Mouse (Mus musculus) thymus, postnatal 0 days (tissue): Measurements from ENCODE around the gene Palmd. TPM values are rescaled to one million over a fixed set of nuclear protein-coding genes. Genes with fewer than 3 reads are reported as not detected.

Experiments used
- DNase-seq: peaks from one replicate; pipeline ENCODE4 v3.0.0-alpha.2; 2015; ENCODE audit warnings: low spot score
- polyA plus RNA-seq: library from polyadenylated mRNA; unstranded; fragments of >200 nt; fragmentation: Nextera tagmentation; extraction: Ambion mirVana; gene quantifications from 2 replicates; pipeline ENCODE4 v1.2.1, GENCODE M21; 2015

The Palmd gene
- polyA plus RNA-seq, 1 experiment from 2014 or later = 2.4 TPM

DNA sequence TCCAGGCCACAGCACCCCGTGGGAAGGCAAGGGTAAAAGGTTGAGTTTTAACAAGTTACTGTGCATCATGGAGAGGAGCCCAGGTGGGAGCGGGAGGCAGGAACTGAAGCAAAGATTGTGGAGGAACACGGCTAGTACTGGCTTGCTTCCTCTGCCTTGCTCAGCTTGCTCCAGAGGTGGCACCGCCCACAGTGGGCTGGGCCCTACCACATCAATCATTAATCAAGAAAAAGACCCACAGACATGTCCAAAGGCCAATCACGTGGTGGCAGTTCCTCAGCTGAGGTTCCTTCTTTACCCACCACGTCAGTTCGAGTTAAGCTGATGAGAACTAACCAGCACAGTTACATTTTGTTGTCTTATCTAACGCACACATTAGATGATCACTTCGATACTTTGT, 75.9 kb downstream of the Palmd start:
- DNase-seq = peak; percentile 4

DNA sequence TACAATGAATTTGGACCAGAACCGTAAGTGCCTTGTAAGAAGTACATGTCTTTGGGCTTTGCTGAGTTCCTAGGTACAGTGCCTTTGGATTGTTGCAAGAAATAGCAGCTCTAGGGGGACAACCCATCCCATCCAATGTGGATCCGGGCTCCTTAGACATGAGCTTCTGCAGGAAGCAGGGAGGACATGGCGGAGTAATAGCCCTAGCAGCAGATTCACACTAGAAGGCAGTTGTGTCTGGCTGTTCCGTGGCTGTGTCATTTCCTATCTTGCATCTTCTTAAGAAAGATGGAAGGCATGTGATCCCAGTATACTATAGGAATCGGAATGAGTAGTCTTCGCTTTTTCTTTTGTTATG, 76.6 kb downstream of the Palmd start:
- DNase-seq = no peak

DNA sequence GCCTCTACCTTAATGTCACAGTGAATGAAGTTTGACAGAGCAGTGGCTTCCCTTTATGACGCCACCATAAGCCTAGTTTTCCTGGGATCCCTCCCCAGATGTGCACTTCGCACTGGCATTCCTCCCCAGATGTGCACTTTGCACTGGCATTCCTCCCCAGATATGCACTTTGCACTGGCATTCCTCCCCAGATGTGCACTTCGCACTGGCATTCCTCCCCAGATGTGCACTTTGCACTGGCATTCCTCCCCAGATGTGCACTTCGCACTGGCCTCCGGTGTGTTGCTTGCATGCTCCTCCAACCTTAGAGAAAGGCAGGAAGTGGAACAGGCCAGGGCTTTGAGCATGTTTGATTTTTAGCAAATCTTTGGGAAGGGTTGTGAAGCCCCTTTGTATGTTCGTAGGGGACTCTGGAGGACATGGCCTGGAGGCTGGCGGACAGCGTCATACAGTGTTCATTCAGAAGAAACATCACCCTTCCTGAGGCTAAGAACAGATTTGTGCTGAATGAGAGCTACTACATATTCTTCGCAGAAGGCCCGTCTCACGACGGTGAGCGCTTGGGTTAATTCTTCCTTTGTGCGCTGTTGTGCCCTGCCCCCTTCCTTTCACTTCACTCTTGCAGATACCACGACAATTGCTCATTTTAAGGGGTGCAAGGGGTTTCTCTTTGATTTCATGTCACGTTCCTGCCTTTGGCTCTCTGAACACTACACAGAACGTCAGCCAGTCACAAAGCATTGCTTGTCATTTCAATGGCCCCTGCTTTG, 77.2 kb downstream of the Palmd start:
- no peak for DNase-seq

DNA sequence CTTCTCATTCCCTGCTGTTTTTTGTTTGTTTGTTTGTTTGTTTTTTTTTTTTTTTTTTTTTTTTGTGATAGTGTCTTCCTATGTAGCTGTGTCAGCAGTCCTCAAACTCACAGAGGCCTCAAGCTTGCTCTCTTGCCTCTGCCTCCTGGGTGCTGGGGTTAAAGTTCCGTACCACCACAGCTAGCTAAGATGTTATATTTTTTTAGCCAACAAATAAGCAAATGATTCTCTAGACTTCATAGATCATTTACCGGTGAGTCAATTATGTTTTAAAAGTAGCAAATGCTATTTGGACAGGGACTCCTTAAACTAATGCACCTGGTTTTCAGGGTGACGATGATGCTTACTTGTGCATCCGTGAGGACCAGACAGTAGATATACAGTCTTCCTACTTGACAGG, 78.2 kb downstream of the Palmd start:
- no peak for DNase-seq

DNA sequence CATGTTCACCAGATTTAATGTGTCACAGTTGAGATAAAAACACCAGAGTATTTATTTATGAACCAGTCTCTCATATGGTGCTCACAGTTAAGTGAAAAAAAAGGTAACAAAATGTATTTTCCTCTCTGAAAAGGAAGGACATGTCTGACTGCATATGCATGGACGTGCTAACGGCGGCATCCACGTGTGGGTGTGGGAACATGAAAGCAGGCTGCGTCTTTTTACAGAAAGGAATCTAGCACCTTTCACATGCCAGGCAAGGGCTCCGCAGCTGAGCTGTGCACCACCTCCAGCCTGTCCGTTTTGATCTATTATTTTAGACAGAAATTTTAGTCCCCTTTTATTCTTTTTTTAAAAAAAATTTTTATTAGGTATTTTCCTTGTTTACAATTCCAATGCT, 79.4 kb downstream of the Palmd start:
- DNase-seq = no peak

DNA sequence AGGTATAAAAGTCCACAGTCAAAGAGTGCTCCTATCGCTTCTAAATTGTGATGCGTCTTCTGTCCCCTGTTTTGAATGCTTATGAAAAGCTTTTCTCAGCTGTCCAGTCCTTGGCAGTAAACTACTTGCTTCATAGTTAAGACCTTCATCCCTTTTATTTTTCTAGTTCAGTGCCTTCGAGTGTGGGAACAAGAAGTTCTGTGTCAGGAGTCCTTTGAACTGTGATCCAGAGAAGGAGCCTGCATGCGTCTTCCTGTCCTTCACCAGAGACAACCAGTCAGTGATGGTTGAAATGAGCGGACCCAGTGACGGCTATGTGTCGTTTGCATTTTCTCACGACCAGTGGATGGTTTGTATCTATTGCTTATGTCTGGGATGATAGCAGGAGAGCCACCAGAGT, 83.8 kb downstream of the Palmd start:
- DNase-seq = no peak

DNA sequence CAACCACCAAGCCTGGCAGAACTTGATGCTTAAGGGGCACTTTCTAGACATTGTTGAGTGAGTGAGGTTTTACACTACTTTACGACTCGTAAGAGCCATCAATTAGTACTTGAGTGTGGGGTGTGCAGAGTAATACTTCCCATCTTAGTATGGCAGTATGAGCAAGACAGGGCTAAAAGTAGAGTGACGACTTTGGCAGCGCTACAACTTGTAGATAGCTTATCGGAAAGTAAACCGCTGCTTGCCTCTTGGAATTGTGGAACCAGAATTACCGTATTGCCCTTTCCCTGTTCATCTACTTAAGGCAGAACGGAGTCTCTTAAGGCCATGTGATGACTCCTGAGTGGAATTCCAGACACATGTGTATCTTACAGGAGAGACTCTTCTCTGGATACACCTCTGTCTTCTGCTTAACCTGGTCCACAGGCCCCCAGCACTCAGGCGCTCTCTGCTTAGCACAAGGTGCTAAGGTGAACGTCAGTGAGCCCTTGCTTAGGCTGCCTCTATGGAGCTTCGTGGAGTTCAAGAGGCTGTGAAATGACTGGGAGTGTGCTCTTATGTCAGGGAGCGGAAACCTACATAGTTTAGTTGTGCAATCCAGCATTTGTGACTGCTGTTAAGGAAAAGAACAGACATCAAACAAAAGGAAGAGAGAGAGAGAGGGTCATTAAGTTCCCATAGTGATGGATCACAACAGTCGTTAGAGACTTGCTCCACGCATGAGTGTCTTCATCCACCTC, 86.4 kb downstream of the Palmd start:
- no peak for DNase-seq

DNA sequence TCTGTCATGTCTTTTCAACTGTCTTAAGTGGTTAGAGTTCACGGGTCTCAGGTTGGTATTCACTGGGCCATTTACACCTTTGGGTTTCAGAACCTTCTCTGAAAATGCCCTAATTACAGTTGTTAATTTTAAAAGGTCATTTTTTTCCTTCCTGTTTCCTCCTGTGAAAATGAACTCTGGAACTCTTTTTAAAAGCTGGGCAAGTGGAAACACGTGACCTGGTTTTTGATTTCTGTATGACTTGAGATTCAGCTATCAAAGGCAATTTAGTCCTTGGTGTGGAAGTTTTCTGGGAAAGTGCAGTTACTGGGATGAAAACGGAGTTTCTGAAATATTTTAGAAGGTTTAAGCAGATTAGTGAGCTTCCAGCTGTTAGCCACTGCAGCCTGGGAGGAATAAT, 98.4 kb downstream of the Palmd start:
- no peak for DNase-seq

Other genes starting within 250 kb of the Palmd start
- gene Agl, start 160.8 kb downstream of the Palmd start, polyA plus RNA-seq = 5.9 and 7.7 TPM in 2 replicates
- gene Frrs1, start 109.5 kb downstream of the Palmd start, polyA plus RNA-seq = 10.9 and 14.9 TPM in 2 replicates
- gene 4930455H04Rik, start 720 bp downstream of the Palmd start, polyA plus RNA-seq = not detected in 2 replicates